Mouse (Mus musculus) monocyte, adult 2 months (primary cell): ENCODE measurements around the gene Rbm34.

Experiments used
- DNase-seq, 2 experiments: peaks; one replicate each; pipeline ENCODE4 v3.0.0; 2022; ENCODE audit warnings: low spot score in 2 of 2, low read depth in 1 of 2

Gene Rbm34

GRCm38 (mm10) chr8:126962871-126963270 lies 8.0 kb downstream of the Rbm34 start:
- no peak for DNase-seq

GRCm38 (mm10) chr8:126961516-126961915 lies 9.4 kb downstream of the Rbm34 start:
- DNase-seq: no peak

GRCm38 (mm10) chr8:126951900-126952636 lies 18.8 kb downstream of the Rbm34 start:
- DNase-seq: no peak

GRCm38 (mm10) chr8:126949527-126949926 lies 21.3 kb downstream of the Rbm34 start:
- no peak for DNase-seq

GRCm38 (mm10) chr8:126946444-126946843 lies 24.4 kb downstream of the Rbm34 start:
- DNase-seq: no peak

- DNase-seq: peak; percentile 88 to 95
Observed at GRCm38 (mm10) chr8:126945730-126946163, 25.1 kb downstream of the Rbm34 start, which contains the start of gene Tomm20. Gene Tomm20 (minus strand): TSS chr8:126945844.

- no peak for DNase-seq
Observed at GRCm38 (mm10) chr8:126944781-126945691, 25.8 kb downstream of the Rbm34 start.

GRCm38 (mm10) chr8:126943565-126943964 lies 27.3 kb downstream of the Rbm34 start:
- DNase-seq: no peak

- no peak for DNase-seq
Observed at GRCm38 (mm10) chr8:126937337-126937736, 33.5 kb downstream of the Rbm34 start.

GRCm38 (mm10) chr8:126935932-126936331 lies 34.9 kb downstream of the Rbm34 start:
- DNase-seq: no peak

GRCm38 (mm10) chr8:126935387-126935786 lies 35.5 kb downstream of the Rbm34 start:
- no peak for DNase-seq

- DNase-seq: no peak
Observed at GRCm38 (mm10) chr8:126932656-126933055, 38.2 kb downstream of the Rbm34 start.

GRCm38 (mm10) chr8:126932249-126932648 lies 38.6 kb downstream of the Rbm34 start:
- no peak for DNase-seq

- no peak for DNase-seq
Observed at GRCm38 (mm10) chr8:126931720-126932119, 39.2 kb downstream of the Rbm34 start.

- peak; percentile 71 to 76 for DNase-seq
Observed at GRCm38 (mm10) chr8:126929607-126930161, 41.2 kb downstream of the Rbm34 start.

- no peak for DNase-seq
Observed at GRCm38 (mm10) chr8:126928755-126929505, 41.9 kb downstream of the Rbm34 start.

- DNase-seq: no peak
Observed at GRCm38 (mm10) chr8:126928028-126928427, 42.8 kb downstream of the Rbm34 start.

- no peak for DNase-seq
Observed at GRCm38 (mm10) chr8:126927058-126927457, 43.8 kb downstream of the Rbm34 start.

- DNase-seq: no peak
Observed at GRCm38 (mm10) chr8:126922981-126923380, 47.9 kb downstream of the Rbm34 start.

GRCm38 (mm10) chr8:126921432-126921831 lies 49.4 kb downstream of the Rbm34 start:
- no peak for DNase-seq

GRCm38 (mm10) chr8:126920845-126921244 lies 50.0 kb downstream of the Rbm34 start:
- peak; percentile 42 to 58 for DNase-seq
